Mouse (Mus musculus): Measurements from ENCODE around the gene Nxn.
A peak's percentile ranks its signal among the peaks of the same experiment; 100 is the strongest.

Nxn gene

DNA sequence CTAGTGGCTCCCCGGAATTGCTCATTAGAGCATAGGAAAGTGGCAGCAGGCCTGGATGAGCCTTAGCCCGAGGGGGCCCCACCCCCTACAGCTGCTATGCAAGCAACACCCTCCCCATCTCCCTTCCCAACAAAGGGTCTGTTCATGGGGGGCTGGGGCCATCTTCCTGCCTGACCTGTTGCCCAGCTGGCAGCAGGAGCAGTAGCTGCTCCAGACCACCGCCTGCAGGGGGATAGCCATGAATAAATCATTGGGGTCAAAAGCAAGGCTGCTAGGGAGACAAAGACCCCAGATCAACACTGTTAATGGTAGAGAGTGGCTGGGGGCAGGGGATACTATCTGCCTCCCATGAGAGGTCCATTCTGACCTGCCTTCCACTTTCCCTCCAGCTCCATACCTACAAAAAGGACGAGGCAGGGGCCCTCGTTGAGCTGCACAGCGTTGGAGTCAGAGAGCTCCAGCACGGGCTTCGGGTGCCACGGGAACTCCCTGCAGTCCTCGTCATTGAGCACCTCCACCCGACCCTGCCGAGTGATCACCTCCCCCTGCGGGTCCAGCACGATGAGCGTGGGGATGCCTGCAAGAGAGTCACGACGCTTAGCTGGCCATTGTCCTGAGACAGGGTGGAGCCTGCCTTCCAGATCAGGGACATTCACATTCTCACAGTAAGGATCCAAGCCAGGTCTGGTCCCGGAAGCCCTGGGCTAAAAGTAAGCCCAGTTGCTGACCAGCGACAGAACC lies 136.2 kb downstream of the Nxn start:
- DNase-seq (ENCODE audit: low spot score in 2 of 2) = no peak

DNA sequence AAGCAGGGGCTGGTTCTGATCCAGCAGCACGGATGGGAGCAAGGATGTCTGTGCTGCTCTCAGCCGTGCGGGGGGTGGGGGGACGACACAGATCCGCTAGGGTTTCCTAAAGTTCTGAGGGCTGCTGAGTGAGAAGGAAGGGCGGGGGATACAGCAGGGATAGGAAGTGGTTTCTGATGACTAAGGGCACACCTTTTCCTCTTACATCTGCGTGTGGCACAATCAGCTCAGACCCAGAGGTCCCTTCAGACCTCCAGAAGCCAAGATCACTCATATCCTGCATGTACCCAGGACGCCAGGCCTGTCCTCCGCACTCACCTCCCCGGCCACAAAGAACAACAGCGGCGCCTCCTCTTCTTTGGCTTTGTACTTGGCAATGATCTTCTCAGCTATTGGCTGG lies 137.7 kb downstream of the Nxn start:
- DNase-seq (ENCODE audit: low spot score in 2 of 2) = no peak

DNA sequence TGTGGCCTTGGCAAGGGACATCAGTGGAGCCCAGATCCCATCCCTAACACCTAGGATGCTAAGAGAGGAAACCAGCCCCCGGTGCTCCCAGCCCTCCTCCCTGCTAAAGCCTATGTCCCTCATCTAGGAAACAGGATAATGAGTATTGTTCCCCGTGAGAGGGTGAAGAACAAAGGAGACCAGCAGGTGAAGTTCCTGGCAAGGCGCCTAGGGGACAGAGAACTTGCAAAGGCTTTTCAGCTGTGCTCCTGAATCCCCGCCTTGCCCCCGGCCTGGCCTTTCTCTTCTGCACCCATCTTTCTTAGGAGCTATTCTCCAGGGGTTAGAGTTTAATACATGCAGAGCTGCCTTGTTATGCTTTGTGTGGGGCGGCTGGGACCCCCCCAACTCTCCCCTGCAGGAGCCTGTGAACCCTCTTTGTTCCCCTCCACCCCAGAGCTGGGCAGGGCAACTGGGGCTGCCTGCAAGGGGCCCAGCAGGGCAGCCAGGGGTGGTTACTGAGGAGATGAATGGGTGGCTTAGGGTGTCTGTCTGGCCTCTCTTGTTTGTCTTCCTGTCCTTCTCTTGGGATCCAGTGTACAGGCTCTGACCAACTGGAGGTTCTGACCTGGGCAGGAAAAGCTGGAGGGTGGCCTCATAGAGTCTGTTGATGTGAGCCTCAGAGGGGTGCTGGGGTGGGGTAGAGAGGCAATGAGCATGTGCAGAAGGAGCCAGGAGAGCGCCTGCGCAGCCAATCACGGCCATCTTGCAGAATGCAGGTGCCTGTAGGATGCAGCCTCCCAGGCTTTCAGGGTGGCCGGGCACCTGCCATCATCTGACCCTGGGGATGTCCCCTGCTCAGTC lies 138.5 kb downstream of the Nxn start:
- no peak for DNase-seq (ENCODE audit: low spot score in 2 of 2)

DNA sequence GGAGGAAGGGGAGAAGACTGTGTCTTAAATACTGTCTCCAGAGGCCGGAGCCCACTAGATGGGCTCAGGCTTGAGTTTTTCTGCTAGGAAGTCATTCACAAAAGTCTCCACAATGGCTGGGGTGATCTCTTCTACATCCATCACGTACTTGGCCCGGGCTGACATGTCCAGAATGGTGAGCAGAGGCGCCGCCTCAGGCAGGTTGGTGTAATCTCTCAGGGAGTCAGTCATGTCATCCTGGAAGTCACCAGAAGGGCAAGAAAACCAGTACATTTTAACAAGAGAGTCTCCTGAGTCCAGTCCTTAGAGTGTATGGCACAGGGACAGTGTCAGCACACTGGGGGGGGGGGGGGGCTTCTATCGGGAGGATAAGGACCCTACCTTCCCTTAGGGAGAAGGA lies 140.4 kb downstream of the Nxn start:
- DNase-seq (ENCODE audit: low spot score in 2 of 2) = no peak

DNA sequence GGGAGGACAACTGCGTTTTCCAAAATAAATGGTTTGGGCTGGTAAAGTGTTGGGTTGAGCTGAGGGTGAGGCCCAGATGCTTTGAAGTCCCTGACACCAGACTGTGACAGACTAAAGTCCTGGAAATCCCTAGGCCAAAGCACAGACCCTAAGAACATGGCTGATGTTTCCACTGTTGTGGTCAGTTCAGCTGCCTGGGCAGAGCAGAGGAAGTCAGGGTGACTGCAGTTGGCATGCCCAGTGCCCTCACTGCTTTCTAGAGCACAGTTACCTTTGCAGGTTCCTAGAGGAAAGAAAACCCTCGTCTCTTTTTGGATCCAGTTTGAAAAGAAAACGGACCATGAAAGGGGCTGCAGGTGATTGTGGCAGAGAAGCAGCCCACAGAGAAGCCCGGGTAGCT lies 141.6 kb downstream of the Nxn start:
- DNase-seq (ENCODE audit: low spot score in 2 of 2) = no peak

DNA sequence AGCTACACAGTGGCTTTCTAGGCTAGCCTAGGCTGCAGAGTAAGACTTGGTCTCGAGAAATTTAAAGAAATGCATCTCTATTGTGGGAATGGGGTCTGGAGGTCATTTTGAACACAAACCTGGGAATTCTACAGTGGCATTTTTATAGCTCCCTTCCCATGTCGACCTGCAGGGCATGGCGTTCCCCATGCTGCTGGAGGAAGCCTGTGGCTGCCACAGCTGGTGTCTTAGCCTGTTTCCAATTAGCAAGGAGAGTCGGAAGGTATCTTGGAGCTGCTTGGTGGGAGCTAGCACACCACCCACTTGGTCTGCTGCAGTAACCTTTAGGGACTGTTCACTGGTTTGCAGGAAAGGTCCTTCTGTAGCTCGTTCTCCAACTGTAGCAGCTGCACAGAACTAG lies 142.8 kb downstream of the Nxn start:
- no peak for DNase-seq (ENCODE audit: low spot score in 2 of 2)

DNA sequence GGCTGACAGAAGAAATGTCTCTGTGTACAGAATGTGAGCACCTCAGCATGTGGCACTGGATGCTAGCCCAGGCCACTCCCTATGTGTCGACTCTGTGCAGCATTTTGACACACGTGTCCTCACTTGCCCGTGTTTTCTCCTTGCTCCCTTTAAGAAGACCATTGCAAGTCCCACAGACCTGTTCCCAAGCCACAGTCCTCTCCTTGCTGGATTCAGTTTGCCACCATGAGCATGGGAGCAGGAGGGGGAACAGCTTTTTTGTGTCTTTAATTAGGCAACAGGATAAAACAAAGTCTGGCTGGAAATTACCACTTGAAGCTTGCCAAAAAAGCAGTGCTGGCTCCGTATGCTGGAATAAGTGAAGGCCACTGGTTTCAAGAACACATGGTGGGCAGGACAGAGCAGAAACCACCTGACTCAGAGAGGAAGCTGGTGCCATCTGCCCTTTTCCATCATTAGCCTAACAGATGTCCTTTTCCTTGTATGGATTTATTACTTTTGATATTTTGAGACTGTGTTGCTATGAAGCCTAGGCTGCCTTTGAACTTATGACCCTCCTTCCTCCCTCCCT lies 143.4 kb downstream of the Nxn start:
- DNase-seq (ENCODE audit: low spot score in 2 of 2) = peak; percentile 62 to 78

DNA sequence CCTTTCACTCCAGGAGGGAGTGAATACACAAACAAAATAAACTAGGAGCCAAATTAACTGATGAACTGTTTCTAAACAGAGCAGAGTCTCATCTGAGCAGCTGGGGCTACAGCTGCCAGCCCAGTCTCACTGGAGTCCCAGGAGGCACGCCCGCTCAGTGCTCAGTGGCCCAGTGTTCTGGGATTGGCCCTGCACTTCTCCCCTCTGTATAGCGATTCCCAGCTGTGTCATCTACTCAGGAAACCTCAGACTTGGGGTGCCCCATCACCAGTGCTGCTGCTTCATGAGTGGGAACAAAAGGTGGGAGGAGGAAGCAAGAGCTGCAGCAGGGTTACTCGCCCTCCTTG lies 145.0 kb downstream of the Nxn start:
- no peak for DNase-seq (ENCODE audit: low spot score in 2 of 2)

DNA sequence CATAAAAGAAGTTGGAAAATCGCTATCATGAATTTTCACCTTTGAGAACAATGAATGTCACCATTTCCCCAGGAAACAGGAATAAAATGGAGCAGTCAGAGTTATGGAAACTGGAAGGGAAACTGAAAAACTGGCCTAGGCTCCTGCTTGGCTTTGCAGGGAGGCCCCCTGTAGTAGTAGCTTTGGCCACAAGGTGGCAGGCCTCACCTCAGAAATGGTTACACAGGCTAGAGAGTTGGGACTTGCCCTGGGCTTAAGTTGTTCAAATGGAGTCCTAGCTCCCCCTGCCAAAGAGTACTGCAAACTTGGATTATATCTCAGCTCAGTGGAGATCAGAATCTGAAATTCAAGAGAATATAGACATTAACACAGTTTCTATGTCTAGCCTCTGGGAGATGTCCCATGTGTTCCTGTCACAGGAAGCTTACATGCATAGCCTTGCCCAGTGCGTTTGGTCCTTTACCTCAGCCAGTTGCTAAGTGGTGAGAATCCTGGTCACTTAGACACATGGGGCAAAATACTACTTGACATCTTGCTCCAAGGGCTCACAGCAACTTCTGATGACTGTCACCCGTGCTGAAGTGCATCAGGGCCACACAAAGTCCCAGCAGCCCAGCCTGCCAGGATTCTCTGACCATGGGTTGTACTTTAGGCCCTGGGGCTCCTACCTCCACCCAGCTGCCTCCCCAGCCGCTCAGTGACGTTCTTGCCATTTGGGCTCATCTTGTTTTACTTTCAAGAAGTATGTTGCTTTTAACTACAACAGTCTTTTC lies 145.6 kb downstream of the Nxn start:
- DNase-seq (ENCODE audit: low spot score in 2 of 2) = peak; percentile 85 to 91

DNA sequence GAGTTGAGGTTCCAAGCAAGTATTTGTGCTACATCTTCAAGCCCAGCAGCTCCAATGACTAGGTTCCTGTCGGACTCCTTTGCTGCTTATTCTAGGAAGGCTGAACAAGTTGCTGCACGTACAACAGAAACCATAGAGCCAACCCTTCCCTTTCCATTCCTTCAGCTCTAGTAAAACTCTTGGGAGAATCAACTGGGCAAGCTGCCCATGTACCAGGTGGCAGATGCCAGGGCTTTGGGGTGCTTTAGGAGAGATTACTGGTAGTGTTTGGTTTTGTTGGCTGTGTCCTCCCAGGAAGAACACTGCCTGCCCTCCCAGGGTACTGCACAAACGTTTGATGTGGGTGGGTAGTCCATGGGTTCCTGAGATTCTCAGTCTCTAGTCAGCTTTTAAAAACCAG lies 146.9 kb downstream of the Nxn start:
- no peak for DNase-seq (ENCODE audit: low spot score in 2 of 2)

DNA sequence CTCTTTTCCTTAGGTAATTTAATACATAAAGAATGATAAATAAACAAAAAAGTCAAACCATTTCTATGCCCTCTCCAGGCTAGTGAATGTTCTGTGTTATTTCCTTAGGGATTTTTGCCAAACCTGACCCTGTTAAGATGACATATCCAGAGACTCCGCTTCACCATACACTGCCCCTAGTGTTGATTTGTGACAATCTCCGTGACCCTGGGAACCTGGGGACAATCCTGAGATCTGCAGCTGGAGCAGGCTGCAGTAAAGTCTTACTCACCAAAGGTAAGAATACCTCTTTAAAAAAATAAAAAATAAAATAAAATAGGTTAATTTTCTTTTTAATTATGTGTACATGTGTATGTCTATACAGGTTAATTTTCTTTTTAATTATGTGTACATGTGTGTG lies 151.7 kb downstream of the Nxn start:
- no peak for DNase-seq (ENCODE audit: low spot score in 2 of 2)

DNA sequence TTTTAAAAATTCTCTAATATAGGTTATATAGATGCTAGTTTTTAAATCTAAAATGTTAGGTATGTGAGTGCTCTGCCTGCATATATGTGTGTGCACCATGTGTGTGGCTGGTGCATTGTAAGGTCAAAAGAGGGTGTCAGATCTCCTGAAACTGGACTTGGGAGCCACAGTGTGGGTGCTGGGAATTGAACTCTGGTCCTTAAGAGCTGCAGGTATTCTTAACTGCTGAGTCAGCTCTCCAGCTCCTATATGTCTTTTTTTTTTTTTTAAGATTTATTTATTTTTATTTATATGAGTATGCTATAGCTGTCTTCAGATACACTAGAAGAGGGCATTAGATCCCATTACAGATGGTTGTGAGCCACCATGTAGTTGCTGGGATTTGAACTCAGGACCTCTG lies 152.5 kb downstream of the Nxn start:
- no peak for DNase-seq (ENCODE audit: low spot score in 2 of 2)

DNA sequence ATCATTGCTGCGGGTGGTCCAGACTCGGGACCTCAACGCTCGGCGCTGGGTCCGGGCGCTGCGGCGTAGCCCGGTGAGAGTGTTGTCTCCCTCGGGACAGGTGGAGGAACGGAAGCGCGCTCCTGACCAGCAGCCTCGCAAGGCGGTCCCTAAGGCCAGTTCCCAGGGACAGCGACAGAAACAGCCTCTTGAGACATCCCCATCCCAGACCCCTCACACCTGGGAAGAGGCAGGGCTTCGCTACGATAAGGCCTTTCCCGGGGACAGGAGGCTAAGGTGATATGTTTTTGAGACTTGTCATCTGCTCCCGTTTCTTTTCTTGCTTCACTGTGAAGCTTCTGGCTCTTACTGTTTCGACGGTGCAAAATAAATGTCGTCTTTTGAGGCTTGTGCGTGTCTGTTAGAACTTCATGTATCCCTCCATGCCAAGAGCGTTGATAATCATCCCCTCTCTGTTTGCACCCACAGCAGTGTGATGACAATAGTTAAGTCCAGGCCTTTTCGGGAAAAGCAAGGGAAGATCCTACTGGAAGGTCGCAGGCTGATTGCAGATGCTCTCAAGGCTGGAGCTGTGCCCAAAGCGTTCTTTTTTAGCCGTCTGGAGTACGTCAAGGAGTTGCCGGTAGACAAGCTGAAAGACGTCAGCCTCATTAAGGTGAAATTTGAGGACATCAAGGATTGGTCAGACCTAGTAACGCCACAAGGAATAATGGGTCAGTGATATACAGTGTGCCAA lies 155.0 kb downstream of the Nxn start:
- DNase-seq (ENCODE audit: low spot score in 2 of 2) = no peak

DNA sequence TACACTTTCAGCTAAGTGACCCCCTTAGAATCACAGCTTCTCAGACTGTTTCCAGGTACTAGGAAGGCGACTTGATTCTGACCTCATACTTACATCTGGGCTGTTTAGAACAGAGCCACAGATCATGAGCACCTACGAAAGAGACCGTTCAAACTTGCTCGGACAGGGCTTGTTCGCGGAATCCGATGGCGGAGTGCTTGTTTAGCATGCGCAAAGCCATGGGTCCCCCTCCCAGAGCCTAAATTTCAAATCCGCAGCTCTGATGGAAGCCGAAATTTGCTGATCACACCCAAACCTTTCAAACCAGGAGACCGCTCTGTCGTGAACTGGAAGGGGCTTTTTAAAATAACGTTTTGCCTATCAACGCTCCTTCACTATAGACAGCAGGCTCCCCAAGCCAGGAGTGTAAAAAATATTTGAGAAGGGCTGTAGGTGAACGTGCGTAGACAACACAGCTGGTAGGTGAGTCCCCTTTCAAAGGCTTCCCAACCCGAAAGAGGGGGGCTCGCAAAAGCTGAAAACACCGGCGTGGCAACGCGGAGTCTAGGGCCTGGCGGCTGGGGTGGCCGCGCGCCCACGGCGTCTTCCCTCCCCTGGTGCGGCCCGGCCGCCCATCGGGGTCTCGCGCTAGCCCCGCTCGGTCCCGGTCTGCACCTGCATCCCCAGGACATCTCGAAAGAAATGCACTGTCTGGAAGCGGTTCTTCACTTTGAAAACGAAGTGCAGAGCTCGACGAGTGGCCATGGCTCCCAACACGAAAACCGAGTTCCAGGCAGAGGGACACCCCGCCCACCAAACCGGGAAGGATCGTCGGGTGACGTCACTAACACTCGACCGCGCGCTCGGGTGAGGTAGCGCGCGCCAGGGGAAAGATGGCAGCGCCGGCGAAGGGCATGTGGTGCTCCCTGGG lies 155.8 kb downstream of the Nxn start, which contains the start of the genes Mrm3 and Glod4:
Gene Mrm3 (plus strand): TSS at position 815 of the 910 bp plus-strand sequence.
Gene Glod4 (minus strand): TSS at position 825 of the 910 bp plus-strand sequence.
- peak; percentile 95 to 97 for DNase-seq (ENCODE audit: low spot score in 2 of 2)

DNA sequence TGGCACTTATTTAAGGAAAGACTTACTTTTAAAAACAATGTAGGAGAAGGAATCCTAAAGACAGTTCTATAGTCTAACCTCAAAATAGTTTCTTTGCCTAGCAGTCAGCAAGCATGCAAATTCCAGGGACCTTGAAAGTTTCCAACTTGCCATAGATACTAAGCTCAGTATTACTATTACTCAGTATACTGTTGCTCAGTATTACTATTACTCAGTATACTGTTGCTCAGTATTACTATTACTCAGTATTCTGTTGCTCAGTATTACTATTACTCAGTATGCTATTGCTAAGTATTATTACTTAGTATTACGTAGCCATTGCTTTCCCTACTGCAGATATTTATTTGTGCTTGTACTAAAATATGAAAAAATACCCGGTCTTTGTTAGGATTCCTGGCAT lies 159.2 kb downstream of the Nxn start:
- DNase-seq (ENCODE audit: low spot score in 2 of 2) = no peak

DNA sequence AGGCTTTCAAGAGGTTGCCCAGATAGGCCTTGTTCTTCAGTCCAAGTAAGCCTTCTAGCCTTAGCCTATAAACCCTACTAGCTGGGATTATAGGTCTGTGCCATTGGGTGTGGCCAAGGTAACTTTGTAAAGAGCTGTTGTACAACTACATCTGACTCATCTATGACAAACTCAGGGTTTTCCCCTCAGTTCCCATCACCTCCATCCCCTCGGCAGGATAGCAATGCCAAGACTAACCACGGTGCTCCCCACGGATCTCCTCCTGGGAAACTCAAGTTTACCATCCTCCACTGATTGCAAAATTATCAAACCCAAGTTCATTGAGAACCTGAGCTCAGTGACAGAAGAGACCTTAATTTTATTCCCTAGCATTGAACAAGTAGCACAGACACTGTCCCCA lies 162.8 kb downstream of the Nxn start:
- DNase-seq (ENCODE audit: low spot score in 2 of 2) = no peak

DNA sequence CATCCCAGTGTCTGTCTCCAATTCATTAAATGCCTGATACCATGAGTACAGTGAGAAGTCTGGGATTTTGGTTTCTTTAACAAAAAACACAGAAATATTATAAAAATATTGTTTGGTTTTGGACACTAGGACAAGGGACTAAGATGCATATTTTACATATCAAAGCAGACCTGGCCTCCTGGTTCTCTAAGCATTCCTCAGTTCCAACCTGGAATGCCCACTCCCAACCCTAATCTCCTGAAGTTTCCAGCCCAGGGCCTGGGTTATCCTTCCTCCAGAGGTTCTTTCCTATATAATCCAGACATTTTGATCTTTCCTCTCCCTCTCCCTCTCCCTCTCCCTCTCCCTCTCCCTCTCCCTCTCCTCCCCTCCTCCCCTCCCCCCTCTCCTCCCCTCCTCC lies 173.9 kb downstream of the Nxn start:
- no peak for DNase-seq (ENCODE audit: low spot score in 2 of 2)

DNA sequence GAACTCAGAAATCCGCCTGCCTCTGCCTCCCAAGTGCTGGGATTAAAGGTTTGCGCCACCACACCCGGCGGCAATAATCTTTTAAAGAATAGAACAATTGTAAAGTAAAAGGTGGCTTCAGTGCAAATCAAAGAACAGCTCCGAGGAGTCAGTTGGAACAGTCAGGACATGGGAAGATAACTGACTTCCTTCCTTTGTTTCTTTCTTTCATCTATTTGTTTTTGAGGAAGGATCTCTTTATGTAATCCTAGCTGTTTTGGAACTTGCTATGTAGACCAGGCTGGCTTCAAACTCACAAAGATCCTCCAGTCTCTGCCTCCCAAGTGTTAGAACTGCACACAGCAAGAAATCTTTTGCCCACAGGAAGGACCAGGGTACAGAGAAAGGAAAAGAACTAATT lies 174.3 kb downstream of the Nxn start:
- DNase-seq (ENCODE audit: low spot score in 2 of 2) = no peak

DNA sequence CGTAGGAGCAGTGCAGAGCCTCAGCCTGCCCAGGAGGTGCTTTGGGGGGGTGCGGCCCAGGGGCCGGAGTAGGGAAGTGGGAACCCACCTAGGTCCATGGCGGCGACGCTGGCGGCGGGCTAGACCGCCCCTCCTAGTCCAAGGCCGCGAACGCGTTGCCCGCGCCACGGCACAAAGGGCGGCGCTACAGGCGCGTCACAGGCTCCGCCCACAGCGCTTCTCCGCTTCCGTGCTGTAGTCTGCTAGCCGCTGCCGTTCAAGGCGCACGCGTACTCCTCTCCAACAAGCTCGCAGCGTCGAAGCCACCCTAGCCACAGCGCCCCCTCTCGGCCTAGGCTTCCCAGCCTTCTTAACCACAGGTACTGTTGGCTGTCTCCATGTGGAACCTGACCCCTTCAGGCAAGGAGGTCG lies 181.5 kb downstream of the Nxn start, which contains the start of the genes Dbil5 and Gemin4:
Gene Dbil5 (plus strand): TSS at position 219 of the 411 bp plus-strand sequence.
Gene Gemin4 (minus strand): TSS at position 275 of the 411 bp plus-strand sequence.
- DNase-seq (ENCODE audit: low spot score in 2 of 2) = peak; percentile 97

Data from right cerebral cortex, postnatal 10 days (tissue).